Mouse (Mus musculus) megakaryocyte, adult 5-6 weeks (primary cell): ENCODE measurements around the gene Mylk3. TPM values are rescaled to one million over a fixed set of nuclear protein-coding genes. Genes with fewer than 3 reads are reported as not detected.

Source experiments
- ATAC-seq: 2 replicates; pipeline ENCODE4 v1.8.0; 2016; ENCODE audit warnings: mild to moderate bottlenecking, inconsistent platforms; ENCODE audit not compliant: poor library complexity, severe bottlenecking
- total RNA-seq, 2 experiments: library from RNA; stranded (forward) in 1 of 2; stranded (reverse) in 1 of 2; fragments of 153-499, 151-499 nt in 1 of 2; fragments of 221-1000, 200-1000 nt in 1 of 2; gene quantifications; 2 replicates each; pipeline versions ENCODE4 v1.2.3 to v1.2.4; 2015 to 2017

The Mylk3 gene
- total RNA-seq, 2 experiments from 2014 or later: 0.20 to 1.9 TPM

GRCm38 (mm10) chr8:85327036-85327435 lies 59.1 kb downstream of the Mylk3 start:
- no peak for ATAC-seq

- ATAC-seq: peak; percentile 88
Measured at GRCm38 (mm10) chr8:85323084-85323483, 63.1 kb downstream of the Mylk3 start.

- no peak for ATAC-seq
Measured at GRCm38 (mm10) chr8:85321981-85322380, 64.2 kb downstream of the Mylk3 start.

GRCm38 (mm10) chr8:85318534-85318933 lies 67.6 kb downstream of the Mylk3 start:
- 0 out of 2 replicates have a peak, but pooled peaks have one; percentile 30 for ATAC-seq

DNA sequence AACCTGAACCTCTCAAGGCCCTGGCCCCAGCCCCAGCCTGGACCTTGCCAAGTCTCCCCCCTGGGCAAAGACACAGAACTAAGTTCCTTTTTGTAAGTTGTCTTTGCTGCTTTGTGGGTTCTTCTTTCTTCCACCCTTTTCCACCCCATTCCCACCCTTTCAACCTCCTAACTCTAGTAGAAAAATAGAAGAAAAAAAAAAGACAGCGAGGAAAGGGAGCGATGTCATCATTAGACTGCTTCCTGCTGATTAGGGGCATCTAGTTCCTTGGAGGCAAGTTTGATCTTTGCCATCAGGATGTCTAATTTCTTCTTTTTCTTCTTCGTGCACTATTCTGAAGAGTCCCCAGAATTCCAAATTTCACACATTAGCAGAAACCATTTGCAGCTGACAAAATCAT lies 73.1 kb downstream of the Mylk3 start:
- no peak for ATAC-seq

- no peak; the same call in 1 of the 2 replicates for ATAC-seq
Measured at GRCm38 (mm10) chr8:85311743-85312142, 74.4 kb downstream of the Mylk3 start.

GRCm38 (mm10) chr8:85308564-85308963 lies 77.6 kb downstream of the Mylk3 start:
- no peak for ATAC-seq

GRCm38 (mm10) chr8:85303531-85303930 lies 82.6 kb downstream of the Mylk3 start:
- ATAC-seq: no peak

DNA sequence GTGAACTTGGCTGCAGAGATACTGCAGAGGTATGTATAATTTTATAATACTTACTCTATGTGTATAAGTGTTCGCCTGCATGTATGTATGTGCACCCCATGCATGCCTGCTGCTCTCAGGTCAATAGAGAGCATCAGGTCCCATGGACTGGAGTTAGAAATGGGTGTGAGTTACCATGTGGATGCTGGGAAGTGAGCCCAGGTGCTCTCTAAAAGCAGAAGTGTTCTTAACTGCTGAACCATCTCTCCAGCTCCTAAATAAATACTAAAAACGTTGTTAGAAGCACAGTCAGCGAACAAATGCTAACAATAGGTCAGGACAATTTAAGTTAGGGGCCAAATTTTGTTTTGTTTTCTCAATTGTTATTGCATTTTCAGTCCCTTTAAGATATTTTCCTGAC lies 83.2 kb downstream of the Mylk3 start:
- ATAC-seq: no peak

GRCm38 (mm10) chr8:85301941-85302340 lies 84.2 kb downstream of the Mylk3 start:
- no peak for ATAC-seq

DNA sequence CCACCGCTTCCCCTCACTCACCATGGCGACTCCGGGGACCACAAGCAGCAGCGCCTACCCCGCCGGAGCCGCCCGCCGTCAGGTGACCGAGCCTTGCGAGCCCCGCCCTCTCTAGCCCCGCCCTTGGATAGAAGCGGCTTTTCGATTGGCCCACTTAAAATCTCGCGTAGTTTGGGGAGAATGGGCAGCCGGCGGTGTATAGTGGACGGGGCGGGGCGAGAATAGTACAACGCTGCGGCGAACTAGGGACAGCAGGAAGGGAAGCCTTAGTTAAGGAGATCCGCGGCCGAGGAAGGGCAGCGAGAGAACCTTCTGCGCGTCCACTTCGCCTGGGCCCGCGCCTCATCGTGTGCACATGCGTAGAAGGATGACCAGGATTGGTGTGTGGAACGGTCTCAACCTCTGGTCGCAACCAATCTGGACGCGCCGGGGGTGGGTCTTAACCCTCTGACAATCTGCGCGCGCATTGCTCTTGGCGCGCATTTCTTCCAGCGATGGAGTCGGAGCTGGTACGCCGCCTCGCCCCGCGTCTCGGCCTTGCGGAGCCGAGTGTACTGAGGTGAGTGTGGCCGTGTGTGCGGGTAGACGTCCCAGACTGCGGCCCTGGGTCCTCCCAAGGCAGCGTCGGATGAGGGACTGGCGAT lies 86.6 kb downstream of the Mylk3 start, which contains the start of the genes Orc6 and Vps35:
TSS of gene Orc6 (plus strand) at position 199 of the 644 bp plus-strand sequence.
TSS of gene Vps35 (minus strand) at position 369 of the 644 bp plus-strand sequence.
- ATAC-seq: peak; percentile 92

DNA sequence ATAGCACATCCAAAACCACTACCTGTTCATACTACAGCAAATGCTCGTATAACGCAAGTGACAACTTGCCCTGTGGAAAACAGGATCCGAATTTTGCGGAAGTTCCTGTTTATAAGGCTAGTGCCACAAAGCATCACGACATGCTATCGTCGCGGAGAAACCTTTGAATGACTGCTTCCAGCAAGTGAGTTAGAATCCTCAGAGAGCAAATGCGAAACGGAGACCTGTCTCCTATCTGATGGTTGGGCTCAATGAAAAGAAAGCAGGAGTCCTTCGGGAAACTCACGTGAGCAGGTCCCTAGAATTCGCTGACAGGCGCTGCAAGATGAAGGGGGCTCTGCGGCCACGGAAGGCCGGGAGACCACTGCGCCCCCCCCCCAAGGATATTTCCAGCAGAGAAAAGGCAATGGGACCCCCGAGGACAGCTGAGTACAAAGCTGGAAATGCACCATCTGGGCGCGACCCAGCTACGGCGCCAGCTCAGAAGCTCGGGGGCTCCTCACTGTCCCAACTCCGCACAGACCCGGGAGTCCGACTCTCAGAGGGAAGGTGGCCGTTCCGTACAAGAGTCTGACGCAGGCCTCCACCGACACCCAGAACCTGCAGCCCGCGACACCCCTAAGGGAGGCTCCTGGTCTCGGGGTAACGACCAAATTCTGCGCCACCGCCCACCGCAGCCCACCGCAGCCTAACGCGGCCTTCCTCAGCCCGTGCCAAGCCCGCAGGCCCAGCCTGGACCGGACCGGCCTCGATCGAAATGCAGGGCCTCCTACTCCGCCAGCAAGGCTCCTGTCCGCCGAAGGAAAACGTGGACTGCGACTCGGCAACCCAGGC lies 87.3 kb downstream of the Mylk3 start:
- ATAC-seq: peak; percentile 43

GRCm38 (mm10) chr8:85286846-85287245 lies 99.3 kb downstream of the Mylk3 start:
- ATAC-seq: no peak

Other genes with a start within 250 kb of the Mylk3 start
- gene Cks1brt, start 234.4 kb downstream of the Mylk3 start, total RNA-seq (2015): not detected in 2 replicates
- not detected in 2 replicates for gene Cks1brt, start 234.4 kb downstream of the Mylk3 start, total RNA-seq (2017)
- gene Olfr371, start 160.4 kb downstream of the Mylk3 start, total RNA-seq (2015): not detected in 2 replicates
- not detected in 2 replicates for gene Olfr371, start 160.4 kb downstream of the Mylk3 start, total RNA-seq (2017)
- 62.3 and 68.5 TPM in 2 replicates for gene Orc6, start 86.7 kb downstream of the Mylk3 start, total RNA-seq (2015)
- gene Orc6, start 86.7 kb downstream of the Mylk3 start, total RNA-seq (2017): 59.6 and 62.7 TPM in 2 replicates
- gene Vps35, start 86.5 kb downstream of the Mylk3 start, total RNA-seq (2015): 167 and 184 TPM in 2 replicates
- gene Vps35, start 86.5 kb downstream of the Mylk3 start, total RNA-seq (2017): 162 and 164 TPM in 2 replicates
- gene 4921524J17Rik, start 46.5 kb upstream of the Mylk3 start, total RNA-seq (2015): 21.1 and 21.2 TPM in 2 replicates
- 28.9 and 54.2 TPM in 2 replicates for gene 4921524J17Rik, start 46.5 kb upstream of the Mylk3 start, total RNA-seq (2017)
- gene Gpt2, start 106.2 kb upstream of the Mylk3 start, total RNA-seq (2015): 0.59 and 1.7 TPM in 2 replicates
- 1.7 and 1.8 TPM in 2 replicates for gene Gpt2, start 106.2 kb upstream of the Mylk3 start, total RNA-seq (2017)
- gene Dnaja2, start 169.0 kb upstream of the Mylk3 start, total RNA-seq (2015): 81.2 and 81.9 TPM in 2 replicates
- gene Dnaja2, start 169.0 kb upstream of the Mylk3 start, total RNA-seq (2017): 74.4 and 88.6 TPM in 2 replicates